Mouse (Mus musculus): ENCODE measurements around the gene Bcat1. TPM values are rescaled to one million over a fixed set of nuclear protein-coding genes. Genes with fewer than 3 reads are reported as not detected.

Gene Bcat1
- polyA plus RNA-seq, 1 experiment from 2014 or later, result 102 TPM

DNA sequence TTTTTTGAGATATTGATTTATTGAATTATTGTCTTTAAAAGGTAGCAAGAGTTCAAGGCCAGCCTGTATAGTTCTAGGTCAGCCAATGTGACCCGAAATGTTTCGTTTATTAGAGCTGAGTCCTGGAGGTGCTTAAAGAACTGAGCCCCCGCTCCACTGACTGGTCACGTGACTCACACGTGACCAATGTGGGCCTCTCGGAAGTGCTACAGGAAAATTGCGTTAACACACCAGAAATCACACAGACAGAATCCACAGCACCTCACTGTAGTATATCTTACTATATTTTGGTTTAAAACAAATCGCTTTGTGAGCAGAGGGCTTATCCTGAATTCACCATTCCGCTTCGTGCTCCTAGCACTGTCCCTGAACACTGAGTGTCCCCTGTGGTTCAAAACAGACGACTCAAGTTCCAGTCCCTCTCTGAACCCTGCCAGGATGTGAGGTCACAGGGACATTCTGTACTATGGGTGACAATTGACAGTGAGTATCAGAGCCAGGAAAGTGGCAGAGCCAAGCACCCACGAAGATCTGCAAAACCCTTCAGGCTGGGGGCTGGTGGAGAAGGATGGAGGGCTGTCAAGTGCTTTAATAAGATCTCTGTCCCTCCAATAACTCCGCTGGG lies 29.6 kb downstream of the Bcat1 start:
- Histone ChIP-seq H3K4me1 (peaks cover 52% of the 10 kb centered on the region), H3K27ac (no peak overlapping the region)

DNA sequence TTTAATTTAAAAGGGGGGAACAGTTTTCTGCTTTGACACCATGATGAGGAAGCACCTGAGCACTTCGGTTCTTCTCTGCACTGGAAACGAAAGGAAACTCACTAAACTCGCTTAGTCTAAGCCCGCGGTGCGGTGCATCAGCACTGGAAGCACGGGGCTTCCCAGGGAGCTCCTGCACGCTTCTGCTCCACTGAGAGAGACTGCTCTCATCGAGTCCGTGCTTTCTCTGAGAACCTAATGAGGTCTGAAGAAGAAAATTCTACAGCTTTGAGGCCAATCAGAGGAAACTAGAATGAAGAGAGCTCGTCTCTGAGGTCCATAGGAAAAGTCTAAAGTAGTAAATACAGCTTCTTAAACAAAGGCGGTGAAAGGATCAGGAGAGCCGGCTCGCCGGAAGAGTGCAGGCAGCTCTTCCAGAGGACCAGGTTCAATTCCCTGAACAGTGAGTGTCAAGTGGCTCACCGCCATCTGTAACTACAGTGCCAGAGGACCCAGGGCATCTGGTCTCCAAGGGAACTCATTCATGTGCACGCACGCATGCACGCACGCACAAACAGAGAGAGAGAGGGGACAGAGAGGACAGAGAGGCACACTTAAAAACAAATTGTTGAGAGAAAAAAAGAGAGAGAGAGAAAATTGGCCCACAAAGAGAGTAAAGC lies 30.9 kb downstream of the Bcat1 start:
- peaks cover 61% of the 10 kb centered on the region for H3K4me1 ChIP-seq
- ATAC-seq, result peak; percentile 22; the same call in 1 of the 2 replicates
- H3K4me3 ChIP-seq, result peak overlapping the region; percentile 28
- WGBS, result 37% methylated on average over 20 of the region's 20 CpGs
- H3K9me3 ChIP-seq (replicated peaks), result no peaks in the 10 kb centered on the region
- H3K27me3 ChIP-seq, result 0 out of 2 replicates have a peak, but pooled peaks cover under 1% of the 10 kb centered on the region
- peak overlapping the region; percentile 96 for H3K4me2 ChIP-seq
- H3K27ac ChIP-seq, result peak overlapping the region; percentile 64
- H3K9ac ChIP-seq, result peak overlapping the region; percentile 50
- peaks cover 9% of the 10 kb centered on the region; the same call in 1 of the 2 replicates for H3K36me3 ChIP-seq (ENCODE audit: poor library complexity, severe bottlenecking)

More for the DNA sequence above, 29.6 kb downstream of the Bcat1 start:
- H3K4me3 ChIP-seq, result peak overlapping the region; percentile 62
- peaks cover 5% of the 10 kb centered on the region; the same call in 1 of the 2 replicates for H3K36me3 ChIP-seq (ENCODE audit: poor library complexity, severe bottlenecking)
- H3K9ac ChIP-seq, result peak overlapping the region; percentile 82
- H3K9me3 ChIP-seq (replicated peaks), result no peaks in the 10 kb centered on the region
- 0 out of 2 replicates have a peak, but pooled peaks cover 3% of the 10 kb centered on the region for H3K27me3 ChIP-seq
- peak; percentile 41 for ATAC-seq
- H3K4me2 ChIP-seq, result peak overlapping the region; percentile 96
- 58% methylated on average over 13 of the region's 13 CpGs for WGBS

DNA sequence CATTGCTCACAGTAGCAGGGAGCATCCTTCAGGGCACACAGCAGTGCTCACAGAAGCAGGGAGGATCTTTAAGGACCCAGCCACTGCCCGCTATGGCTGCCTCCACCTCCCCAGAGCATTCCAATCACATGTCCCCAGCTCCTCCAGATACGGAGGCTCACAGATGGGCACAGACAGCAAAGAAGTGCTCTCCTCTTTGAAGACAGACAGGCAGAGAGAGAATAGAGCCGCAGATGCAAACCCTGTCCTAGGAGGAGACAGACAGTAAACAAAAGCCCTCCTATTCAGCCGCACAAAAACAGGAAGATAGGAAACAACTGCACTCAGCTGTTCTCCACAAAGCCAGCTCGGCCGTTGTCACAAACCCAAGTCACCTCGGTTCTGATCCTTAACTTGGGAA lies 35.3 kb downstream of the Bcat1 start:
- ATAC-seq, result peak; percentile 17; the same call in 1 of the 2 replicates
- Histone ChIP-seq H3K36me3 (ENCODE audit: poor library complexity, severe bottlenecking) (peaks cover 47% of the 10 kb centered on the region), H3K4me3 (no peak overlapping the region), H3K9ac (peak overlapping the region; percentile 39; the same call in 1 of the 2 replicates), H3K9me3 (replicated peaks) (no peaks in the 10 kb centered on the region), H3K4me2 (peak overlapping the region; percentile 32), H3K27ac (no peak overlapping the region; the same call in 1 of the 2 replicates), H3K27me3 (no peaks in the 10 kb centered on the region), H3K4me1 (peaks cover 42% of the 10 kb centered on the region)
- 39% methylated on average over 7 of the region's 7 CpGs for WGBS

DNA sequence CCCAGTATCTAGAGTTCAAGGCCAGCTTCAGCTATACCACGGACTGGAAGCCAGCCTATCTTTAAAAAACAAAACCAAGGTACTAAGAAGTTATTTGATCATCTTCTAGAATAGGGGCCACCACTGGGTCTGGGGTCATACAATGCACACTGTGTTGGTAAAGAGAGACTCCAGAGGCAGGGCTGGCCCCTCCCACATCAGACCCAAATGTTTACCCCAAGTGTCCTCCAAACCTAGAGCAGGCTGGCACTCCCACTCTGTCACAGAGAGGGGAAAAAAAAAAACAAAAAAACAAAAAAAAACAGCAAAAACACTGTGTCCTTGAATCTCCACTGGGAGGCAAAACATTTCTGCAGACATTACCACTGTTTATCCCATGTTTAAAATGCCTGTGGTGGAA lies 38.4 kb downstream of the Bcat1 start:
- 83% methylated on average over 1 of the region's 1 CpGs for WGBS
- Histone ChIP-seq H3K9me3 (replicated peaks) (no peaks in the 10 kb centered on the region), H3K4me1 (peaks cover 22% of the 10 kb centered on the region), H3K4me2 (no peak overlapping the region), H3K27ac (no peak overlapping the region), H3K4me3 (no peak overlapping the region), H3K27me3 (no peaks in the 10 kb centered on the region), H3K36me3 (ENCODE audit: poor library complexity, severe bottlenecking) (peaks cover 64% of the 10 kb centered on the region), H3K9ac (no peak overlapping the region)
- no peak for ATAC-seq

DNA sequence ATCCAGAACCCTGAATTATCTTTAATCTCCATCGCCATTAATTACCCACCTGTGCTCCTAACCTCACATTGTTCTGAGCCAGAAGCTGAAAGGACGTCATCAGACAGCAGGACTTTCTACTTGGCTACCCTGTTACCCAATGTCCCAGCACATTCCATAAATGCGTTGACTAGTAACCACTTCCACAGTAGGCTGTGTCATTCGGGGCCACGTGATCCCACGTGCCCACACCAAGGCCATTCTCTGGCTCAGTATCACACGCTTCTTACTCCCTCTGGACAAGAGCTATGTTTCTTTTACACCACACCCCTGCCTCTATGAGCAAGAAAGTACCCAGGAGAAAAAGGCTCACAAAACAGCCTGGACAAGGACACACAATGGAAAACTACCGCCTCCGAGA lies 40.6 kb downstream of the Bcat1 start:
- H3K4me1 ChIP-seq, result peaks cover under 1% of the 10 kb centered on the region; the same call in 1 of the 2 replicates
- no peak overlapping the region for H3K4me2 ChIP-seq
- 91% methylated on average over 9 of the region's 9 CpGs for WGBS
- H3K4me3 ChIP-seq, result no peak overlapping the region
- H3K27ac ChIP-seq, result no peak overlapping the region
- no peak for ATAC-seq
- H3K9ac ChIP-seq, result no peak overlapping the region
- peaks cover 81% of the 10 kb centered on the region for H3K36me3 ChIP-seq (ENCODE audit: poor library complexity, severe bottlenecking)
- no peaks in the 10 kb centered on the region for H3K27me3 ChIP-seq
- H3K9me3 ChIP-seq (replicated peaks), result no peaks in the 10 kb centered on the region

DNA sequence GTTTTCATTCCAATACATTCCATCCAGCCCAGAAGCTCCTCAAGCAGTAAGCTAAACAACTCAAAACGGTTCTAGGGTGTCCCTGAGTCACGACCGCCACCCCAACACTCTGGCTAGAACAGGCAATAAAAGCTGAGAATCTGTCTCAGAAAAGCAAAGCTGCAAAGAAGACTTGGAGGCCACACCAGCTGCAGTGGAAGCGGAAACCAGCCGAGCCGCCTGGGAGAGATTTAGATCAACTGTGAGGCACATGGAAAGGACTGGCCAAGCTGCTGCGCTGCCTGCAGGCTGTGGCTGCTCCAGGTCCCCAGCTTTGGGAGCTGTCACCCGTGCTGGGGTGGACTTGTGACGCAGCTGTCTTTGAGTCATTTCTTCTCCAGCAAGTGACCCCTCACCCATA lies 45.4 kb downstream of the Bcat1 start:
- H3K4me3 ChIP-seq, result no peak overlapping the region
- H3K27ac ChIP-seq, result no peak overlapping the region
- H3K27me3 ChIP-seq, result no peaks in the 10 kb centered on the region
- H3K4me2 ChIP-seq, result no peak overlapping the region
- WGBS, result 89% methylated on average over 9 of the region's 9 CpGs
- no peaks in the 10 kb centered on the region for H3K9me3 ChIP-seq (replicated peaks)
- H3K4me1 ChIP-seq, result no peaks in the 10 kb centered on the region
- no peak overlapping the region for H3K9ac ChIP-seq
- peaks cover 73% of the 10 kb centered on the region for H3K36me3 ChIP-seq (ENCODE audit: poor library complexity, severe bottlenecking)
- no peak for ATAC-seq

DNA sequence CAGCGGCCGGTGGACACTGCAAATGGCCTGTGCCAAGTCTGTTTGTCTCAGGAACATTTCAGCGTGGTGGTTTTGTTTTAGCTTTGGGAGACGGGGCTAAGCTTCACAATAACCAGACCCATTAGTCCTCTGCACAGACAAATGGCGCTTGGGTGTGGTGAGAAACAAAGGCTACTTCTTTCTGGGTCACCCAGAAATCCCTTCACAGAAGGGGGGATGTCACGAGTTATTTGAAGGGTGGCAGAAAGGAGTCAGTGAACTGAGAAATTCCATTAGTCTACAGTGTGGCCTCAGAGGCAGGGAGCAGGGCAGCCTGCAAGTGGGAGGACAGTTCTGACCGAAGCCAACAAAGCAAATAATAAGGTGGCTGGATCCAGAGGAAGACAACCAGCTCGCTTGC lies 52.0 kb downstream of the Bcat1 start:
- Histone ChIP-seq H3K9me3 (replicated peaks) (no peaks in the 10 kb centered on the region), H3K4me1 (no peaks in the 10 kb centered on the region), H3K27me3 (no peaks in the 10 kb centered on the region), H3K4me3 (no peak overlapping the region), H3K4me2 (no peak overlapping the region), H3K27ac (no peak overlapping the region), H3K36me3 (ENCODE audit: poor library complexity, severe bottlenecking) (peaks cover 79% of the 10 kb centered on the region), H3K9ac (no peak overlapping the region)
- ATAC-seq, result no peak
- WGBS, result 16% methylated on average over 8 of the region's 8 CpGs

DNA sequence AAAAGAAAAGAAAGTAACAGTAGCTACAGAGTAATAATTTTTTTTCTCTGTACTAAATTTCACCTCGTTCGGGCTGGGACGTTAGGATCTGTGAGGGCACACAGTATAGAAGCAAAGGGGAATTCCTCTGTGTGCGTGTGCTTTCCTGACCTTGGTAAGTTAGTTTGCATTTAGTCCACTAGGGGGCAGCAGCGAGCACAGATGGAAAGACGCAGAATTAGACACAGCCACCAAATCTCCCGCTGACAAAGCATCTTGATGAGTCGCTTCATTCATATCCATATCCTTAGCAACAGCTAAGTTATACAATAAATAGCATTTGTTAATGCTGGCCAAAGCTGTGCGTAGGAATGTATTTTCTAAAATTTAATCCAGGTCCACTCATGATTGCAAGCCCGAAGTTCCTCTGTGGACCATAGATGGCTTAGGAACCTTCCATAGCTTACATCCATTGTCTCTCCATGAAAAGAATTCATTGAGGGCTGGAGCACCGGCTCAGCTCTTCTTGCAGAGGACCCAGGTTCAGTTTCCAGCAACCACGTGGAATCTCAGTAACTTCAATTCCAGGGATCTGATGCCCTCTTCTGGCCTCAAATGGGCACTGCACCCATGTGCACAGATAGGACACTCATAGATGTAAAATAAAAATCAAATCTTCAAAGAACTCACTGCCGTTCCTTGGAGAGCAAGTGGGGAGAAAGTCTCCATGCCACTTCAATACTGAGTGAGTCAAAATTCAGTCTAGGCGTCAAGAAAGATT lies 52.8 kb downstream of the Bcat1 start:
- 85% methylated on average over 14 of the region's 14 CpGs for WGBS

DNA sequence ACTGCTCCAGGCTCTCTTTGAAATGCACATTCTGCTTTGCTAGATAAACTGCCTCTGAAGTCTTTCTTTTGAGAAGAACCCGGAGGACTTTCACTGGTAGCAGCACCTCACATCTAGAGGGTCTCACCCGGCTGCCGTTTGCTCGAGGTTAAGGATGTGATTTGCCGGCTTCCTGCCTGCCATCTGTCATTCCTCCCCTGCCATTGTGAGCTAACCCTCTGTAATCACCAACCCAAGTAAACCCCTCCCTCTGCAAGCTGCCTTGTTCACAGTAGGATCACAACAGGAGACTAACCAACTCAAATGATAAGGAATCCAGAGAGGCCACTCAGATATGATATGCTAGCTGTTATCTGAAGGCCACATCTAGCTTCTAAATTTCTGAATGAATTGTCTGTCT lies 53.6 kb downstream of the Bcat1 start:
- Histone ChIP-seq H3K36me3 (ENCODE audit: poor library complexity, severe bottlenecking) (peaks cover 84% of the 10 kb centered on the region), H3K9me3 (replicated peaks) (no peaks in the 10 kb centered on the region), H3K27ac (no peak overlapping the region), H3K27me3 (no peaks in the 10 kb centered on the region), H3K9ac (no peak overlapping the region), H3K4me3 (no peak overlapping the region), H3K4me1 (no peaks in the 10 kb centered on the region), H3K4me2 (no peak overlapping the region)
- 0 out of 2 replicates have a peak, but pooled peaks have one; percentile 6 for ATAC-seq
- 54% methylated on average over 5 of the region's 5 CpGs for WGBS

More for the DNA sequence above, 52.8 kb downstream of the Bcat1 start:
- Histone ChIP-seq H3K27ac (no peak overlapping the region), H3K36me3 (ENCODE audit: poor library complexity, severe bottlenecking) (peaks cover 79% of the 10 kb centered on the region), H3K9ac (no peak overlapping the region), H3K27me3 (no peaks in the 10 kb centered on the region), H3K4me2 (no peak overlapping the region), H3K4me1 (no peaks in the 10 kb centered on the region), H3K9me3 (replicated peaks) (no peaks in the 10 kb centered on the region), H3K4me3 (no peak overlapping the region)
- ATAC-seq, result no peak

DNA sequence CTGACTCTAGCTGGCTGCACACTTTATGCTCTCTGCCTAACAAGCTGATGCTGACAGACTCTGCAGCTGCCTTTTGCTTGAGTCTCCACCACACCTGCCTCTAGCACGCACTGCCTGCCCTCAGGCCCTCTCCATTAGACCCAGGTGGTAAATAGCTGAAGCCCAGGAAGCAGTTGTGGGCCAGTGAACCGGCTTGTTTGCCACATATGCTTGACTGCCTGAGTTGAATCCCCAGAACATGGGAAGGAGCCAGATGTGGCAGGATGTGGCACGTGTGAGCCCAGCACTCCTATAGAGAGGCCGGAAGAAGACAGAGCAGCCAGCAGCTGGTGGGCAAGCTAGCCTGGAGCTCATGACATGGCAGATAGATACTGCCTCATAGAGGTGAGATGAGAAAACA lies 55.4 kb downstream of the Bcat1 start:
- no peak overlapping the region for H3K4me2 ChIP-seq
- no peak overlapping the region for H3K27ac ChIP-seq
- H3K4me1 ChIP-seq, result no peaks in the 10 kb centered on the region
- H3K9ac ChIP-seq, result no peak overlapping the region
- no peaks in the 10 kb centered on the region for H3K27me3 ChIP-seq
- no peaks in the 10 kb centered on the region for H3K9me3 ChIP-seq (replicated peaks)
- 87% methylated on average over 4 of the region's 4 CpGs for WGBS
- no peak overlapping the region for H3K4me3 ChIP-seq
- H3K36me3 ChIP-seq (ENCODE audit: poor library complexity, severe bottlenecking), result peaks cover 92% of the 10 kb centered on the region
- no peak for ATAC-seq

DNA sequence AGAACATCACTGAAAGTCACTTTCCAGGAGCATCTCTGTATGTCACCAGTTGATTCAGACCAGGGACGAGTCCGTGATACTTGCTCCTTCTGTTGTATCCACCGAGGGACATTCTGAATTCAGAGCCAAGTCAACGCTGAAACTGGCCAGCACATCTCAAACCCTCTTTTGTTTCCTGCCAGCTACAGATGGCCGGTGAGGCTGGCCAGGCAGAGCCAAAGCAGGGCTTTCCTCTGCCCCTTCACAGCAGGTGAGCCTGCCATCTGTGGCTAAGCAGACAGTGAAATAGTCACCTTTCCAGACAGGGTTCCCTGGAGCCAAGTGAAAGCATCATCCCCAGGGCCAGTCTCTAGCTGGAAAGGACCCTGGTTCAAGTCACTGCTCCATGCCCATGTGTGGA lies 57.7 kb downstream of the Bcat1 start:
- no peak overlapping the region for H3K4me2 ChIP-seq
- WGBS, result 79% methylated on average over 5 of the region's 5 CpGs
- peaks cover 6% of the 10 kb centered on the region for H3K9me3 ChIP-seq (replicated peaks)
- no peak overlapping the region for H3K4me3 ChIP-seq
- no peaks in the 10 kb centered on the region for H3K27me3 ChIP-seq
- no peak overlapping the region for H3K9ac ChIP-seq
- no peaks in the 10 kb centered on the region for H3K4me1 ChIP-seq
- peaks cover 92% of the 10 kb centered on the region for H3K36me3 ChIP-seq (ENCODE audit: poor library complexity, severe bottlenecking)
- no peak for ATAC-seq
- no peak overlapping the region for H3K27ac ChIP-seq

DNA sequence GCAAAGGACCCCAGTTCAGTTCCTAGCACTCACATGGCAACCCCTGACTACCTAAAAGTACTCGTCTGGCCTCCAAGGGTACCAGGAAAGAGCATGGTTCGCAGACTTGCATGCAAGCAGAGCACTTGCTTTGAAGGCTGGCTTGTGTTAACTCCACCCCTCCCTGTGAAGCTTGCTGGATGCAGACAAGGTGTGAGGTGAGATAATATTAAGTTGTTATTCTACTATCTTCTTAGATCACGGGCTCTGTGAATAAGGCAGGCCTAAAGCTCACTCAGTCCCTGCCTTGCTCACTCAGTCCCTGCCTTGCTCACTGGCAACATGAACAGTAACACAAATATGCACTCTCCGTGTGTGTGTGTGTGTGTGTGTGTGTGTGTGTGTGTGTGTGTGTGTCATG lies 58.5 kb downstream of the Bcat1 start:
- H3K36me3 ChIP-seq (ENCODE audit: poor library complexity, severe bottlenecking), result peaks cover 96% of the 10 kb centered on the region
- H3K27ac ChIP-seq, result no peak overlapping the region
- no peaks in the 10 kb centered on the region for H3K27me3 ChIP-seq
- ATAC-seq, result no peak
- no peaks in the 10 kb centered on the region for H3K4me1 ChIP-seq
- WGBS, result 91% methylated on average over 4 of the region's 4 CpGs
- no peak overlapping the region for H3K9ac ChIP-seq
- no peak overlapping the region for H3K4me2 ChIP-seq
- no peak overlapping the region for H3K4me3 ChIP-seq
- peaks cover 6% of the 10 kb centered on the region for H3K9me3 ChIP-seq (replicated peaks)
